Mouse (Mus musculus) left cerebral cortex, postnatal 14 days (tissue): ENCODE data around the gene Ebf3. TPM values are rescaled to one million over a fixed set of nuclear protein-coding genes. Genes with fewer than 3 reads are reported as not detected.

Source experiments
- DNase-seq, 2 experiments: peaks; one replicate each; pipeline ENCODE4 v3.0.0; 2021 to 2022; ENCODE audit warnings: low spot score in 2 of 2, mixed read lengths in 1 of 2
- intact Hi-C: fragments of 180-260 bp; cut with DNase I; formaldehyde crosslinking; loops from one replicate; pipeline ENCODE4 v1.15.1; 2025
- total RNA-seq, 2 experiments: library from RNA; stranded (reverse); gene quantifications; 2 replicates each; pipeline ENCODE4 v1.2.3; 2021

Gene Ebf3
- total RNA-seq, 2 experiments from 2014 or later, result 0.68 to 0.70 TPM

DNA sequence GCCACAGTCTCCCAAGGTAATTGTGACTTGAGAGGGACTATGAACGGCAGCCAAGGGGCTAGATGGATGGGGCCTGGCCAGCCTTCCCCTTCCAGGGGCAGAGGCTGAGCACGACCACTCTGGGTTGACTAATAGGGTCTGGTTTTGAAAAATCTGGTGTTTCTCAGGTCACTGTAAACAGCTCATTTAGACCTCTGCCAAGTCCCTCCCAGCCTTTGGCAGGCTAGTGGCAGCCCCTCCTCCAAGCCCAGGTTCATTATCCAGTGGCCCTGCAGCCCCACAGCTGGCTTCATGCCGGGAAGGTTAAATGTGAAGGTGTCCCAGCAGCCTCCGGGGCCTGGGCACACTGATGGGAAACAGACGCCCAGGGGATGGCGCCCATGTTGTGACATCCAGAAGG is 92.6 kb downstream of the Ebf3 start:
- intact Hi-C loops, result no loop called here
- DNase-seq, result no peak

DNA sequence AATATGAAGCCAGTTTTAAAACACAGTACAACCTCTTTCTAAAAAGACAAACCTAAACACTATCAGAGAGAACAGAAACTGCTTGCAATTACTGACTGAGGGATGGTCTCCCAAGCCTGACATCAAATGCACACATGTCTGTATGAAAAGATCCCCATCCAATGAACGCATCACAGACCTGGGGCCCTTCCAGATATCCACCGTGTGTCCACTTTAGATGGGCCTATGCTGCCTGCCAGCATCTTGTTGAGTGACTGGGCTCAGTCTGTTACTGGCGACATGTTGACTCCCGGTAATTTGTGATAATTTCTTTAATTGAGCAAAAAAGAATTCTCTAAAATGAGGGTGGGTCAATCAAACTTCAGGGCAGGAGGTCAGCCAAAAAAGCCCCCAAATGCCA is 93.8 kb downstream of the Ebf3 start:
- intact Hi-C loops, result no loop called here

DNA sequence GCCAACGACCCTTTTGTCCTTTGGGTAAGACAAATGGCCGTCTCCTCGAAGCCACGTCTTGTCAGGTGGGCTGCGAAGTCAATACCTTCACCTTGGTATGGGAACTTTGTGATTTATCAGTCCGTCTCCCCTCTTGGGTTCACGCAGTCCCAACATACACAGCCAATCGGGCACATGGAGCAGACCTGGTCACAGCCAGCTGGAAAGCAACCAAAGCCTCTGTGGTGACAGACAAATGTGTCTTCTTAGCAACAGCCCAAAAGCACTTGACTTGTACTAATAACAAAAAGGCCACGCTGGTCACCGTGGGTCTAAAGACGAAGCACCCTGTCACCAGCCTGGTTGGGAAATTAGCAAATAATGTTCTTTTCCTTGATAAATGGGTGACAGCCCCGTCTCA is 95.5 kb downstream of the Ebf3 start:
- intact Hi-C loops, result no loop called here
- DNase-seq, result no peak

More for the DNA sequence above, 93.8 kb downstream of the Ebf3 start:
- DNase-seq, result no peak

DNA sequence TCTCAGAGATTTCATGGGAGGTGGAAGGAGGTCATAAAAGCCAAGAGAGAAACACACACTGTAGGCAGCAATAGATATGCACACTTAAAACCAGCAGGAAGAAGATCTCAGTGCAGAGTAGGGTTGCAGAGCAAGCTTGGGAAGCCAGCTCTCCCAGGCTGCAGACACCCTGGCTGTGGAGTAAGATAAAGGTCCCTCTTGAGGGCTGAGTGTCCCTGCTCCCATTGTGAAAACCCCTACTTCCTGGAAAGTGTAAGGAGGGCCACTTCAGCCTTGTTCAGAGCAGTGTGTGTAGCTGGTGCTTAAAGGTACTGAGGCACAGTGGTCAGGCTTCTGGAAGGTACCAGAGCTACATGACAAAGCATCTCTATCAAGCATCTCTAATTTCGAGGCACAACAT is 100.8 kb downstream of the Ebf3 start:
- intact Hi-C loops, result no loop called here
- DNase-seq, result no peak

DNA sequence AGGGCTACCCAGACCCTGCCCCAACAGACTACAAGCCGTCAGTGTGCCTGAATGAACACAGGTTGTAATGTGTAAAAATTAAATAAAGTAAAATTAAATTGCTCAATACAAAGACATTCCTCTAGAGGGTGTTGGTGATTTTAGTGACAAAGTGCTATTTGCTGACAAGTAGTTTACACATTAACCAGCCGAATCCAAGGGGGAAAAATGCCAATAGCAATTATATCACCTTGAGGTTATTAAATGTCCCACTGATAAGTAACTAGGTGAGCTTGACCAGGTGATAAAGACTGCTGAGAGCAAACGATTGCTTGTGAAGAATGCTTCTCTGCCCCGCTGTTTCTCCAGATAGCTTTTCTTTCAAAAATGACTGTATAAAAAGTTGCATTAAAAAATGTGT is 102.9 kb downstream of the Ebf3 start:
- intact Hi-C loops, result no loop called here

DNA sequence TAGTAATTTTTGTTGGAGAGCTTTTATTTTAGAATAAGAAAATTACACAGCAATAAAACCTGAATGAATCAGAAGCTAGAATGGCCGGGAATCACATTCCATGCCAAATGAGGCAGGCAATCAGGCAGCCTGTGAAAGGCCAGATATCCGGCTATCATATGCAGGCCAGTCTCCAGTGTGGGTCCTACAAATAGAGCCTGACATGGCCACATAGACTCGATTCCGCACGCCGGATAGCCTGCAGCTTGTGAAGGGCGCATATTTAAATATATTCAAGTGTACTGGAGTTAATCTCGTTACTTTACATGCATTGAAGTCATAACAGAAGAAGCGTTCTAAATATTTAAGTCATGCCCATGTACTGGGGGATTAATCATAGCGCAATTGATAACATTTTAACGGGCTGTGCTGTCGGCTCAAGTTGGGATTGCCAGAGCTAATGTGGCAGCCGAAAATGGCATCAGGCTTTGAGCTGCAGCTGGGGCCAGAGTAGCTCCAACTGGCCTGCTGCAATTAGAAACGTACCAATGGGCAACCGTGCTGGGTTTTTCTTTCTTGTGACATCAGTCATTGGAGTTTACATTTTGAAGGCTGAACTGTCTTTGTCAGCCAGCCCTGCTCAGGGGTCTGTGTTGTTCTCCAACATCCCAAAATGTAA is 104.4 kb downstream of the Ebf3 start:
- no peak for DNase-seq
- intact Hi-C loops, result loop anchor here (5.0 kb wide), 1 partner anchor 723 kb away; no protein-coding TSS in a partner anchor

More for the DNA sequence above, 102.9 kb downstream of the Ebf3 start:
- no peak for DNase-seq

DNA sequence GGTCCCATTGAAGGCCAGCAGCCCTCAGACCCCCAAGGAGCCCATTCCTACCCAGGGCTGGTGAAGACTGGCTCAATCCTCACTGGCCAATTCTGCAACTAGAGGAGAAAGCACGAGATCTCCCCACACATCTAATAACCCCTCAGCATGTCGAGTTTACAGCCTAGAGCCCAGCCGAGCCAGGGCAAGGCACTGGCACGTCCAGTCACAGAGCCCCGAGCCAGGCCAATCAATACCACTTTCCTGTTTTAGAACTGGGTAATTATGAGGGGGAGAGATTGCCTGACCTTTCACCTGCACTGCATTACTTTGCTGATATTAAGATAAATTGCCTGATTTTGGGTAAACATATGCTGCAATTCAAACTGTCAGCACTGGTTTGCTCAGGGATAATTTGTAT is 105.7 kb downstream of the Ebf3 start:
- intact Hi-C loops, result loop anchor here (5.0 kb wide), 1 partner anchor 721 kb away; no protein-coding TSS in a partner anchor
- DNase-seq, result no peak

DNA sequence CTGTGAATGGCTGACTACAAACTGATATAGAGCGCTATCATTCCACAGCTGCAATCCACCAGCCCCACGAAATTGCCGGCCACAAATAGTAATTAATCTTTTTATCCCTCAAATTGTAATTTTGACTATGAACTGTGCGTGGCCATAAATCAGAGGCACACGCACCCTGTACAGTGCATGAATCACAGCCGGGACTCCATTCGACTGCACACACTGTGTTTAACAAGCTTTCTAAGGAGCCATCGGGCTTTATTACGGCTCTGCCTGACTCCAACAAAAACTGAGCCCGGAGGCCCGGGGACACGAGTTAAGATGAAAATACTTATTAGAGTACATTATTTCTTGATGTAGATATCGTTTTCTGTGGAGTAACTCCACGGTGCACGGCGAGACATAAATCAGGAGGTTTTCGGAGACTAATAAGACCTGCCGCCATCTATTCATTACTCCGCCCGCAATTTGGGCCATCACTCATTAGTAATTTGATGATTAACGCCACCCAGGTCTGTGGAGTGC is 107.4 kb downstream of the Ebf3 start:
- no peak for DNase-seq
- intact Hi-C loops, result loop anchor here (5.0 kb wide), 1 partner anchor 720 kb away; no protein-coding TSS in a partner anchor

DNA sequence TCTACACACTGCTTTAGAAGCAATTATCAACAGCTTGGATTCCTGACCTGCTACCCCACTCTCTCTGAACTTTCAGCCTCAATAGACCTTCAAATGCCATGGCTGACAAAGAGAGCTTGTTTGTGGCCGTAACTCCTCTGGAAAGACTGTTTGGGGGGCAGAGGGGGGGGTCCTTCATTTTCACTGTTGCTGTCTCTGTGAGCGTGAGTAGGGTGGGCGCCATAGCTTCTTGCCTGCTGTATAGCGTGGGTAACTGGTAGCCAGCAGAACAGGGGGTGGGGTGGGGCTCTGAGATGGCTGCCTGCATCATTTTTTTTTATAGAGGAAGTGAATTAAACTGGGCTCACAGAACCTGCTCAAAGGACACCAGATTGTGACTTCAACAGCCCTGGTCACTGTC is 114.7 kb downstream of the Ebf3 start:
- intact Hi-C loops, result no loop called here
- no peak for DNase-seq

DNA sequence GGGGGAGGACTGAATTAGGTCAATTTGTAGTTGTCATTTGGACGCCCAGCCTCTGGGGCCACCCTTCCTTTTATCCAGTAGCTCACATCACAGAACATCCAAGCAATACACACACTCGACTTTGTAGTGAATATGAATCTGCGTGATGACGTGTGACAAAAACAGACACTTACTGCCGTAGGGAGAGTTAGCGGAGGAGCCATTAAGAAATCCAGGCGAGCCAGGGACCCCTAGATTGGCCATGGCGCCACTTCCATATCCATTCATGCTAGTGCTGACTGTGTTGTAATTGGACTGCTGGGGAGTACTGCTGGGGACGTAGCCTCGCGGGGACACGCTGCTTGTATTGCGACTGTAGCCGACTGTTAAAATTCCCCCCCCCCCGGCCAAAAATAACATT is 115.3 kb downstream of the Ebf3 start:
- DNase-seq, result no peak
- intact Hi-C loops, result no loop called here

DNA sequence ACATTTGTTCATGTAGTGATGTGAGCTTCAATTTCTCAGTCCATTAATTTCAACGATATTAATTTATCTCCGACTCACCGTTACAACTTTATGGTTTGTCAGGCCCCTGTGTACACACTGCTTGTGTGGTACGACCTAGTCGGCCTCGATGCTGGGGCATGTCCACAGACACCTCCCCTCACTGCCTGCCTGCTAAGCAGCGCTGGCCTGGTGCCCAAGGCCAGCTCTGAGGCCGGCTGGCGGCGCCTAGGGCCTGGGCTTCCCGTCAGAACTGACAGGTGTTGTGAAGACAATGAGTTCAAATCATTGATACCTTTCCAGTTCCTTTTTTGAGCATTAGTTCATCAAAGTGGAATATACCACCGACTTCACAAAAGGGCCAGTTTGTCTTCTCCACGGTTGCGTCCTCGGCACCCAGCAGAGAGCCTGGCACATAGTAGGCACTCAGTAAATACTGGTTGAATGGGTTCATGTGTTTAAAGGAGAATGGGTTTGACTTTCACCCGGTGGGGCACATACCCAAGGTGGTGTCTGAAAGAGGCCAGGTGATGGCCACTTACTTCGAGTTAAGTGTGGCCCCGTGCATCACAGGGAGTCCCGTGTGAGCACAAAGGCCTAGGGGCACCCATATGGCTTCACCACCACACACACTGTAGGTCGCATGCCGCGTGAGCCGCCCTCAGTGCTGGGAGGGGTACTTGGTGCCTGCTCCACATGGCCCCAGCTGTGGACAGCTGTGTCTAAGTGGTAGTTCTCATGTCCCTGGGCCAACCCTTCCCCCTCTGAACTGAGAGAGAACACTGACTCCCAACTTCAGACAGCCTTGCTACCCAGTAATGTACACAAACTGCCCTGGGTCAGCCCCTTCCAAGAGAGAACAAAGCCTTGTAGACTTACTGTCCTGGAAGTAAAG is 116.9 kb downstream of the Ebf3 start:
- no peak for DNase-seq
- intact Hi-C loops, result no loop called here

DNA sequence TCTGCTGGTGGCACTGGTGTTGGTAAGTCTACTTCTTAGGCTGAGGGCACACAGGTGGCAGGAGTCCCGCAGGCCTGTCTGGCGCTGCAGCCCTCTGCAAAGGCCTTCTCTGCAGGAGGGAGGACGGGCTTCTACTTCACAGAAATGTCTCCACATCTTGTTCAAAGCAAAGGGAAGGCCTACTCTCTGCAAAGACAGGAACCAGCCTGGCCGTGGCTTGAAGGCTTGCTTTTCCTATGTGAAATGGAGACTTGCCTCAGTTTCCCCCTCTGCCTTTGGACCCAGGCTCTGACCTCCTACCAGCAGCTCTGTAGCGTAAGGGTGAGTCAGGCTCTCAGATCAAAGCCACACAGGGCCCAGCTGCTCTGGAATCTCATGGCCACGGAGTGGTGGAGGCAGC is 117.7 kb downstream of the Ebf3 start:
- no peak for DNase-seq

DNA sequence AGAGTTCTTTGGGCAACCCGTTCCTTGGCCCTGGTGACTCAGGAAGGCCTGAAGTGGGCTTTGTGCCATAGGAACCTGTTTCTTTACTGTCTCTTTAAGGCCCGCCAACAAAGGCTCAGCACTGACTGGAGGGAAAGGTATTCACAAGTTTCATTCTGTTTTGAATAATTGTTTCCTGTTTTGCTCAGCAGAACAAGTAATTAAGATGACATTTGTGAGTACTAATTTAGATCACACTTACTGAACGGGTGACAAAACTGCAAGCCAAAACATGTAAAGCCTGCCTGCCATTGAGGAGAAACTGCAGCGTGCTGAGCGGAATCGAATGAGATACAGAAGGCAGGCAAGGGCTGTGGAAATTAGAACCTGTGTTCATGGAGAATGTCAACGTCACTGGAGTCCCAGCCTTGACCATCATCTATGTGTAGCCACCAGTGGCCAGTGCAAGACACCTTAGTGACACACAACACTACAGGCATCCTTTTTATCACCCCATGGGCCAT is 121.4 kb downstream of the Ebf3 start:
- intact Hi-C loops, result no loop called here
- no peak for DNase-seq

More for the DNA sequence above, 117.7 kb downstream of the Ebf3 start:
- intact Hi-C loops, result no loop called here

DNA sequence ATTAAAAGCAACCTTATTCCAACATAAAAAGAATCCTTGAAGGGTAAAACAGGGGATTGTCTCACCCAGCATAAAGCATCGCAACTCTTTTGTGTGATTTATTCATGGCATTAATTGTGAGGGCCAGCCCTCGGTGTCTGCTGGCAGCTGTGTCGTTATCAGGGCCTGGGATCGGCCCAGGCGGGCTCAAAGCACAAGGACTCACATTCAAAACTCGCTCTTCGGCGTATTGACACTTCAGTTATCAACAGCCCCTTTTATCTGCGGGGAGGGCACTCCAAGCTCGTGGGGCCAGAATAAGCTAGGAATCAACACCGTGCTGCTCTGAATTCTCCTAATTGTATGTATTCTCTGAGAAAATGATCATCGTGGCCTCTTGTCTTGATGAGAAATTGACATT is 122.4 kb downstream of the Ebf3 start:
- intact Hi-C loops, result no loop called here
- no peak for DNase-seq

DNA sequence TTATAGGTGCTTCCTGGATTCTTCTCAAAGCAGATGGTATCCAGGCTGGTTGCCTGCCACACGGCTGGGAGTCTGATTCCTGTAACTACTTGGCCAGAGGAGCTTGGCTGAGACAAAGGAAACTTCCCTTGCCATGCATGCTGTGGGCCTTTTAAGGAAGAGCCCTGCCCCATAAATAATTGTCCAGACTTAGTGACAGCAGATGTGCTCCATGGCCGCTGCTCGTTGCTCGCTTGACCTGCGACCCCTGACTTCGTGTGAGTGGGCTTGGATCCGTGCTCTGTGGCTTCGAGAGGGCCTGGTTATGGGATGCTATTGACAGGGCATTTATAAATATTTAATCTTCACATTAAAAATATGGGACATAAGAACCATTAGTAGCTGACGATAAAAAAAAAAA is 142.0 kb downstream of the Ebf3 start:
- intact Hi-C loops, result no loop called here
- no peak for DNase-seq

DNA sequence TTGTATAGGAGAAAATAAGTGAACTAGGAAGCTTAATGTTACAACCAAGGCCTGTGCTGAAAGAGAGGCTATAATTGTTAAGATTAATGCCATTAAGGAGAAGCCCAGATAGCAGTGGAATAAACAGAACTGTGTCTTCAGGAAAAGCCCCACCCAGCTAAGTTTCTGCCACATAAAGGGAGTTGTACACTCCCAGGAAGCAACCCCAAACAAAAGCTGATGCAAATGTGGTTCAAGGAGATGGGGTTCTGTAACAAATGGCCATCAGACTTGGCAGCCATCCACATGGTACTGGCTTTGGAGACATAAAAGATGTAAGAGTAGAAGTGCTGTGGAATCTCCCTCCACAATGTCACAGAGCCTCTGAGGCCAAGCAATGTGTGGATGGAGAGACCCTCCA is 155.2 kb downstream of the Ebf3 start:
- intact Hi-C loops, result no loop called here
- DNase-seq, result no peak

DNA sequence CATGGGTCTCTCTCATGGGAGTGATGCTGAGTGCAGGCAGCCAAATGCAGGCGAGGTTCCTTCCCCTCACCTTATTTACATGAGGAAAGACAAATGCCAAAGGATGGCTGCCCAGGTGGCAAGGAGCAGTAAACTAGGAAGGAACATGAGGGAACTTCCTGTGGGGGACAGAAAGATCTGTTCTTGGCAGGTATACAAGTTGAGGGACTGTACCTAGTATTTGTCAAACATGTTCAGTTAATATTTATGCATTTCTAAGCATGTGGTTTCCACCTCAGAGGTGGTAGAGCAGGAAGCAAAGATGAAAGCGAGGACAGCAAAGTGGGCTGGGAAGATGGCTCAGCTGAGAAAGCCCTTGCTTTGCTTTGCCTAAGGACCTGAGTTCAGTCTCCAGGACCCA is 159.6 kb downstream of the Ebf3 start:
- no peak for DNase-seq
- intact Hi-C loops, result no loop called here

DNA sequence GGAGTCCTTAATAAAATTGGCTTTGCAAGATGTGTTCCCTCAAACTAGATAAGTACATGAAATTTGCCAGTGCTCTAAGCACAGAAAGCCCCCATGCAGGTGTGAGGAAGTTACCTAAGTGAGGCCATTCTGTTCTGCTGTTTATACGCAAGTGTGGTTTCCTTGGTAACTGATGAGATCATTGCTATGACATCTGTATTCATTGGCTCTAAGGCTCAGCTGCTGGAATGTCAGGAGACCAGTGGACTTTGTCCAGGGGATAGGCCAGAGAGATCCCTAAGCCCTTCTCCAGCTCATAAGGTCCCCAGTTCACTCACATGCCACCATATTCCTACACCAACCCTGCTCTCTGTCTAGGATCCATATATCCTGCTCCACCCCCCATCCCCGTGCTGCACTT is 162.4 kb downstream of the Ebf3 start:
- intact Hi-C loops, result no loop called here
- no peak for DNase-seq

DNA sequence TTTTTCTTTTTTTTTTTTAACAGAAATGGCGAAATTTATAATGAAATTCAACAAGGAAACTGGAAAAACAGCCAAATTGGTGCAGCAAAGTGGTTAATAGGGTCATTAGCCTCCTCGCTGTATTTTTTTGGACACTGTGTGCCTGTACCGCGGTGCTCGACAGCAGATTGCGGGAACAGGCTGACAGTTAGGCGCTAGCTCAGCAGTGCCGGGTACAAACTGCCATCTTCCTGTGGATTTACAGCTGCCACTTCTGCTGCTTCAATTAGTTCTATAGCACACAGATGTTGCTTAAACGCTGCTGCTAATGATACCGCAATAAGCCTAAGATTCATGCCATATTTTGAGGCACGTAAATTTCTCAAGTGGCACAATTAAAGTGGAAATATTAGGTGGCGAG is 167.1 kb downstream of the Ebf3 start:
- no peak for DNase-seq
- intact Hi-C loops, result no loop called here
